Mouse (Mus musculus) ES-E14 (cell line): ENCODE data around the gene Klhl10.

Experiments used
- HCFC1 ChIP-seq: IDR thresholded peaks from 2 replicates; pipeline ENCODE4 v1.6.1; 2012; ENCODE audit warnings: low read length, inconsistent platforms, borderline replicate concordance; ENCODE audit not compliant: insufficient read depth
- MAFK ChIP-seq: IDR thresholded peaks from 2 replicates; pipeline ENCODE4 v1.6.1; 2014; ENCODE audit warnings: mild to moderate bottlenecking, low read depth, low read length, inconsistent platforms; ENCODE audit not compliant: insufficient read depth
- ZC3H11A ChIP-seq: IDR thresholded peaks from 2 replicates; pipeline ENCODE4 v1.6.1; 2012; ENCODE audit warnings: low read depth, mild to moderate bottlenecking, inconsistent platforms, low read length, borderline replicate concordance
- ZNF384 ChIP-seq: IDR thresholded peaks from 2 replicates; pipeline ENCODE4 v1.6.1; 2012; ENCODE audit warnings: low read depth, low read length, inconsistent platforms

GRCm38 (mm10) chr11:100501321-100501720, 59.6 kb downstream of the Klhl10 start:
- TF ChIP-seq MAFK (no peak), HCFC1 (no peak), ZNF384 (no peak), ZC3H11A (no peak)
